Mouse (Mus musculus): ENCODE results near the gene Rnf227.

DNA sequence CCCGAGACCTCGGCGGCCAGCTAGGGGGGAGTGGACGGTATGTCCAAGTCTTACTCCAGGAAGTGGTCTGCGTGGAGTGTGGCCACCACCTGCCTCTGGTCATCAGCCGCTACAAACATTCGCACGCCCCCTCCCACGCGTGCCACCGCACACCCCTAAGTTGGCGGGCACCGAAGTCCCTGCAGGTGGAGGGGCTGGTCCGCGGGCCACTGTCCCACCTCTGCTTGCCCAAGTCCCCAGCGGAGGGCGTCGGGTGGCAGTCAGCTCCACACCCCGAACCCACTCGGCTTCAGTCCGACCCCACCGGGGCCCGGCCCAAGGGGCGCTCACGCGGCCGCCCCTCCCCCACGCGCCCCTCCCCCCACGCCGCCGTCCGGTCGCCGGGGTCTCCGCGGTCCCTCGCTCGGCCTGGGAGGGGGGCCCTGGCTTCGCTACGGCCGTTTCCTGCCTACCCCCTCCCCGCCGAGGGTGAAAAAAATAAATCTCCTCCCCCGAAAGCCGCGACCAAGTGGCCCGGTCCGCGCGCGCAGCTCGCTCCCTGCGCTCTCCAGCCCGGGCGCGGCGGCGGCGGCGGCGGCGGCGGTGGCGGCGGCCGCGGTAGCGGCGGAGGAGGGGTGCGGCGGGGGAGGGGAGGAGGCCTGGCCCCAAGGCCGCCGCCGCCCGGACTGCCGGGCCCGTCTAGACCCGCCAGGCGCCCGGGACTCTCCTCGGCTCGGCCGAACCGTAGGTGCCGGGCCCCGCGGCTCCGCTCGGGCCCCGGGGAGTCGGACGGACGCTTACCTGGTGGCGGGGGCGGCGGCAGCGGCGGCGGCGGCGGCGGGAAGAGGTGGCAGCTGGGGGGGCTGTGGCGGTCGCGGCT lies 28.3 kb downstream of the Rnf227 start:
- TF ChIP-seq CTCF (IDR thresholded peaks at IDR 0.05; ENCODE audit: low read depth, low read length) (no peak), EP300 (IDR thresholded peaks at IDR 0.05; ENCODE audit: insufficient read depth, low read depth, low read length) (no peak)
